Mouse (Mus musculus): ENCODE data around the gene Scgb1b30.
"Not testable (repeated sequence)": the region's sequence is repeated elsewhere in the genome, so short reads cannot be mapped to it uniquely, and the experiment has no call there.

Scgb1b30 gene

DNA sequence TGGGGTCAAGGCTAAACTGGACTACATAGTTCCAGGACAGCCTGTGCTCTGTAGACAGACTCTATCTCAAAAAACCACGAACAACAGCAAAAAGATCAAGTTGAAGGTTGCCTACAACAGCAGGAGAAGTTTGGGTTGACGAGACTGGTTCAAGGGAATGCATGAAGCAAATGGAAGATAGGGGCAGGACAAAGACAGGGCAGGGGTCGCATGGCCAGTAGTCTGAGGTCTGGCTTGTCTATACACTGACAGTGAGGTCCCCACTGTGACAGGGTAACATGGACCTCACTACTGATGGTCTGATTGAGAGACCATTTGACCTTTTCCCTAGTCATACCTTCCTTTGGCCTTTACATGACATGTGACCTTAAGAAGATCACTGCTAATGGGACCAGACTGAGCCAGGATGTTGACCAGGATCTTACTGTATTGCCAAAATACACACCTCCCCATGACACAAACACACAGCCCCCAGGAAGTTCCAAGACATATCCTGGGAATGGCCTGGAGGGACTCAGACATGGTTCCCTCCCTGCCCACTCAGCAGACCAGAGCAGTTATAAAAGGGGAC is at the start of gene Scgb1b30:
Gene Scgb1b30 (plus strand): TSS at position 521 of the 571 bp plus-strand sequence.
- DNase-seq: no peak

GRCm38 (mm10) chr7:34068132-34068531 is 27.1 kb upstream of the Scgb1b30 start:
- DNase-seq: not testable (repeated sequence)

GRCm38 (mm10) chr7:34100002-34100401 is 4.8 kb downstream of the Scgb1b30 start:
- no peak for DNase-seq

DNA sequence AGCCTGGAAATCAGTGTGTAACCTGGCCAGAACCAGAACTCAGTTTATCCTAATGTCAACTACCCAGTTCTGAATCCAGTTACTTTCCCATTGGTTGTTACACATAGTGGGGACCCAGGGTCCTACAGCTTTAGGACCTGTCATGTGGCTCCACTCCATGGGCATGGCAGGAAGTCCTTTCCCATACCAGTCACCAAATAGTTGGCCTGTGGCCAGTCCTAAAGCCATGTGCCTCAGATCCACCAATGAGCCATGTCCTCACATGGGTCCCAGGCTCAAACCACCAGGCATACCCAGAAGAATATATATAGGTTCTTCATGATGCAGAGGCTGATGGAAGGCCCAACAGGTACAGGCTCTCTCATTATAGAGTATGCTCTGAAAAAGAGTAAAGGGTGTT is 6.0 kb downstream of the Scgb1b30 start:
- no peak for DNase-seq

- DNase-seq: no peak
Observed at GRCm38 (mm10) chr7:34109190-34109589, 14.0 kb downstream of the Scgb1b30 start.

DNA sequence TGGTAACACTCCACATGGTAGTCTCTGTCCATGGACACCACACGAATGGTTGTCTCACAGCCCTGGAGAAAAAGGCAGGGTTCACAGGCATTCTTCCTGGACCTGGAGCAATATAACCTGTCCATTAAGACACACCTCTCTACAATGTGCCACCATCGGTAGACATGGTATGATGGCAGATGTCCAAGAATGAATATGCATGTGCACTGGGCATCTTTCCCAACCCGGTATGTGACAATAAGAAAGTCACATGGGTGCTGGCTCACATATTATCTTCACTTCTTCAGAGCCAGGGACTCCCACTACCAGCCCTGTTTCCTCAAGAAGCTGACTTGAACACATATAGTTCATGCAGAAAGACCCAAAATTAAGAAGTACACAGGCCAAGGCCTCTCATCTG is 21.4 kb downstream of the Scgb1b30 start:
- DNase-seq: no peak

DNA sequence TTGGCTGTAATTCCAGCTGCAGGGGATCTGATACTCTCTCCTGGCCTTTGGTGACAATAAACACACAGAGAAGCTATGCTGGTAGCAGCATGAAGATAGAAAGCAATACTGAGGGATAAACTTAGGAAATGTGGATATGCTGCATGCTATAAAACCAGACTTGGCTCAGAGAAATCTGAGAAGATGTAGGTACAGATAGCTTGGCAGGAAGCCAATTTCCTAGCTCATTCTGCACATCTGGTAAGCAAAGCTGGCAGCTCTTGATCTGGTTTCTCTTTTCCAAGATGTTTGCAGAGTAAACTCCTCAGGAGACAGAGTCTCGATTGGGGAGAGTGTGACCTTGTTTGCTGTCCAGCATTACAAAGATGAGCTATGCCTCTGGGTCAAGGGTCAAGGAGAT is 25.4 kb downstream of the Scgb1b30 start:
- not testable (repeated sequence) for DNase-seq

GRCm38 (mm10) chr7:34122987-34123720 is 27.9 kb downstream of the Scgb1b30 start:
- DNase-seq: no peak

GRCm38 (mm10) chr7:34125346-34125745 is 30.1 kb downstream of the Scgb1b30 start:
- no peak for DNase-seq

DNA sequence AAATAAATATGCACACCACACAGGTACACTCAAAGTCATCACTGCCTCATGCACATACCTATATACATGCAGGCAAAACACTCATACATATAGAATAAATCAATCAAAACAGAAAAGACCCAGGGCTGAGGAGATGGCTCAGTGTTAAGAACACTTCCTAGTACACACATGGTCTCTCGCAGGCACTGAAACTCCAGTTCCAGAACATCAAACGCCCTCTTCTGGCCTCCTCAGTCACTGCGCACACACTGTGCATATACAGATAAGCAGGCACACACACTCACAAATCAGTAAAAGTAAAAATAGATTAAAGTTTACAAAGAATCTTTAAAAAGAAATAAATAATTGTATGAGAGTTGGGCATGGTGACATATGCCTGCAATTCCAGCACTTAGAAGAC is 31.1 kb downstream of the Scgb1b30 start:
- DNase-seq: no peak

DNA sequence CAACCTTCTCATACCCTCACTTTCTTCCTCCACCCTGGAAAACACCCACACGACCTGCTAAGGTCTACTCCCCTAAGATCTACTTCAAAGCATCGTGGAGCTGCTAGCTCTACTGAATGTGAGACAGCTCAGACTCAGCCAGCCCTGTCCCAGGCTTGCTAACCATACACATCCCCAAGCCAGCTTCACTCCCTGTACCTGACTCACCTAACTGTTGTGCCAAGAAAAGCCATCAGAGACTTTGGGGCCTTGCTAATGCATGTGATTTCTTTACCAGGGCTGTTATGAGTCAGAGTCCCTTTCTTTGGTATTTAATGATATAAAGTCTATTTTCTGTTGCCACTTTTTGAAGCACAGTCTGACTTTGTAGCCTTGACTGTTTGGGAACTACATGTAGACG is 35.9 kb downstream of the Scgb1b30 start:
- DNase-seq: no peak

- DNase-seq: no peak
Observed at GRCm38 (mm10) chr7:34131959-34132354, 36.7 kb downstream of the Scgb1b30 start.

- DNase-seq: no peak
Observed at GRCm38 (mm10) chr7:34132355-34133079, 37.3 kb downstream of the Scgb1b30 start.

- DNase-seq: no peak
Observed at GRCm38 (mm10) chr7:34133117-34133762, 38.0 kb downstream of the Scgb1b30 start, which contains the start of gene Wtip. Gene Wtip (minus strand): TSS chr7:34133268.

- no peak for DNase-seq
Observed at GRCm38 (mm10) chr7:34134336-34134735, 39.1 kb downstream of the Scgb1b30 start.

- no peak for DNase-seq
Observed at GRCm38 (mm10) chr7:34139493-34139892, 44.3 kb downstream of the Scgb1b30 start.

GRCm38 (mm10) chr7:34141123-34141522 is 45.9 kb downstream of the Scgb1b30 start:
- no peak for DNase-seq

- DNase-seq: no peak
Observed at GRCm38 (mm10) chr7:34147193-34147592, 52.0 kb downstream of the Scgb1b30 start.

All from thymus, postnatal 36 days (tissue).